Mouse (Mus musculus) left cerebral cortex, adult 18-20 months (tissue): Measurements from ENCODE around the gene Chid1. TPM values are rescaled to one million over a fixed set of nuclear protein-coding genes. Genes with fewer than 3 reads are reported as not detected.
A peak's percentile ranks its signal among the peaks of the same experiment; 100 is the strongest.

Experiments used
- DNase-seq, 2 experiments: peaks; one replicate each; pipeline ENCODE4 v3.0.0; 2021 to 2022; ENCODE audit warnings: low spot score in 2 of 2, mixed read lengths in 1 of 2
- total RNA-seq, 2 experiments: library from RNA; stranded (reverse); gene quantifications; 2 replicates each; pipeline ENCODE4 v1.2.3; 2021

The Chid1 gene
- total RNA-seq, 2 experiments from 2014 or later: 60.4 to 72.2 TPM

GRCm38 (mm10) chr7:141478270-141478748, 61.3 kb downstream of the Chid1 start:
- no peak for DNase-seq

GRCm38 (mm10) chr7:141477578-141478269, 61.9 kb downstream of the Chid1 start:
- DNase-seq: no peak

- DNase-seq: no peak
These were observed 62.7 kb downstream of the Chid1 start for GRCm38 (mm10) chr7:141476981-141477370.

GRCm38 (mm10) chr7:141476226-141476980, 63.3 kb downstream of the Chid1 start:
- DNase-seq: peak; percentile 35 to 54

- DNase-seq: no peak
These were observed 63.9 kb downstream of the Chid1 start for GRCm38 (mm10) chr7:141475805-141476158.

- peak; percentile 79 to 81 for DNase-seq
These were observed 64.4 kb downstream of the Chid1 start, which contains the start of the genes Polr2l and Tspan4 for GRCm38 (mm10) chr7:141475011-141475804. Polr2l (minus strand) TSS chr7:141475132. Tspan4 (plus strand) TSS chr7:141475240.

GRCm38 (mm10) chr7:141474160-141474559, 65.5 kb downstream of the Chid1 start:
- DNase-seq: no peak

GRCm38 (mm10) chr7:141472763-141473162, 66.9 kb downstream of the Chid1 start:
- DNase-seq: no peak

- no peak for DNase-seq
These were observed 67.4 kb downstream of the Chid1 start for GRCm38 (mm10) chr7:141472226-141472625.

- DNase-seq: no peak
These were observed 68.4 kb downstream of the Chid1 start for GRCm38 (mm10) chr7:141471236-141471635.

GRCm38 (mm10) chr7:141470637-141470944, 69.1 kb downstream of the Chid1 start:
- no peak for DNase-seq

GRCm38 (mm10) chr7:141469901-141470636, 69.6 kb downstream of the Chid1 start:
- no peak for DNase-seq

- no peak for DNase-seq
These were observed 70.3 kb downstream of the Chid1 start for GRCm38 (mm10) chr7:141469352-141469751.

GRCm38 (mm10) chr7:141468522-141469211, 71.0 kb downstream of the Chid1 start:
- peak in 1 of 2 experiments; percentile 50 for DNase-seq

- DNase-seq: no peak
These were observed 71.5 kb downstream of the Chid1 start for GRCm38 (mm10) chr7:141468164-141468521.

- DNase-seq: peak; percentile 59 to 64
These were observed 72.2 kb downstream of the Chid1 start, which contains the start of gene Cd151 for GRCm38 (mm10) chr7:141467230-141468030. Cd151 (plus strand) TSS chr7:141467392.

GRCm38 (mm10) chr7:141466607-141467148, 73.0 kb downstream of the Chid1 start:
- DNase-seq: no peak

- no peak for DNase-seq
These were observed 73.6 kb downstream of the Chid1 start for GRCm38 (mm10) chr7:141466045-141466394.

GRCm38 (mm10) chr7:141465388-141466044, 74.1 kb downstream of the Chid1 start:
- no peak for DNase-seq
